Mouse (Mus musculus) adrenal gland, postnatal 25 days (tissue): Measurements from ENCODE around the gene Stap2. TPM values are rescaled to one million over a fixed set of nuclear protein-coding genes. Genes with fewer than 3 reads are reported as not detected.

Experiments
- DNase-seq: peaks from one replicate; pipeline ENCODE4 v3.0.0; 2021; ENCODE audit warnings: mixed read lengths
- long read RNA-seq: library from polyadenylated mRNA; stranded (forward); transcript quantifications from one replicate; pipeline ENCODE4 v2.0.0, GENCODE M21; 2021
- total RNA-seq: library from RNA; stranded (reverse); gene quantifications from 2 replicates; pipeline ENCODE4 v1.2.3, GENCODE M21; 2021

Gene Stap2
- total RNA-seq, result 7.7 and 8.3 TPM in 2 replicates
- long read RNA-seq, transcript Stap2-201 (13 exons, 1,509 nt), result major isoform, 9 of 16 reads
- long read RNA-seq, partial matches to known transcripts, result 2 of 16 reads
- long read RNA-seq, other reads (novel, unspliced or antisense), result 5 of 16 reads

- no peak for DNase-seq
These were observed at the start of gene Stap2, which contains the start of gene Mpnd for GRCm38 (mm10) chr17:56005415-56006061. Gene Stap2 (minus strand): TSS chr17:56005584. Gene Mpnd (plus strand): TSS chr17:56005711.

- DNase-seq, result no peak
These were observed 49.6 kb upstream of the Stap2 start for GRCm38 (mm10) chr17:56054938-56055337.

DNA sequence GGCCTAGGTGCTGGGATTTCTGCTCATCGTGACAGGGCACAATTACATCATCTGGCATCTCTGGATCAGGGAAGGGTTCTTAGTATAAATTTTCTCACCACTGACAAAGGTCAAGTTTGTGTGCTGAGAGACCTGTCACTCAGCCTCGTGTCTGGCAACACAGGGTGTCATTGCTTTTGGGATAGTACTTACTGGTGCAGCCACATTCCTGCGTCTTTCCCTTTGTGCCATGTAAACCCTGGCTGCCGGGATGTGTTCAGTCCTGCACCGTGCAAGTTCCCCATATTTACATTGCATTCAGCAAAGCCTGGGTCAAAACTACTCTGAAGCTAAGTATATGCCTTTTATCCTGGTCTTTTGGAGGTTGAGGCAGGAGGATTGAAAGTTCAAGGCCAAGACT lies 46.0 kb upstream of the Stap2 start:
- DNase-seq, result no peak

DNA sequence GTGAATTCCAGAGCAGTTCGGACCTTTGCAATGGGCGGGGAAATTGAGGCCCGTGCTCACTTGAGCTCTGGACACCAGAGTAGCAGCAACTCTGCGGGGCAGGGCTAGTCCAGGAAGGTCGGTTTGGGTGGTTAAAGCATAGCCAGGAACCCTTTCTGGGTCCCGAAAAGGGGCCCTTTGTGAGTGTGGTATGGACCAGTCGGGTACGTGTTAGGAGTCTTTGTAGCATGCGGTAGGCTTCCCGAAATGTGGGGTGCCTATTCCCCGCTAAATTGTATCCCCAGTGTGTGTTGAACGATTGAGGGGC lies 35.4 kb upstream of the Stap2 start:
- DNase-seq, result no peak

- DNase-seq, result peak; percentile 97
These were observed 34.9 kb upstream of the Stap2 start, which contains the start of gene Chaf1a for GRCm38 (mm10) chr17:56040030-56040856. Gene Chaf1a (plus strand): TSS chr17:56040439.

DNA sequence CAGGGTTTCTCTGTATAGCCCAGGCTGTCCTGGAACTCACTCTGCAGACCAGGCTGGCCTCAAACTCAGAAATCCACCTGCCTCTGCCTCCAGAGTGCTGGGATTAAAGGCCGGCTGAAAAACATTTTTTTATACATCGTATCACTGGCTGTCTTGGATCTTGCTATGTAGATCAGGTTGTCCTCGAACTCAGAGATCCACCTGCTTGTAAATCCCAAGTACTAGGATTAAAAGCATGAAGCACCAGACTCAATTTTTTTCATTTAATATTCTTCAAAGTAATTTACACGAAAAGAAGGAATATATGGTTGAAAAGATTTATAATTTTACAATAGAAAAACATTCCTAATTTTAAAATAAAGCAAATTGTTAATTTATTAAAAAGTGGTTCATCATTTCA lies 34.0 kb upstream of the Stap2 start:
- DNase-seq, result no peak

DNA sequence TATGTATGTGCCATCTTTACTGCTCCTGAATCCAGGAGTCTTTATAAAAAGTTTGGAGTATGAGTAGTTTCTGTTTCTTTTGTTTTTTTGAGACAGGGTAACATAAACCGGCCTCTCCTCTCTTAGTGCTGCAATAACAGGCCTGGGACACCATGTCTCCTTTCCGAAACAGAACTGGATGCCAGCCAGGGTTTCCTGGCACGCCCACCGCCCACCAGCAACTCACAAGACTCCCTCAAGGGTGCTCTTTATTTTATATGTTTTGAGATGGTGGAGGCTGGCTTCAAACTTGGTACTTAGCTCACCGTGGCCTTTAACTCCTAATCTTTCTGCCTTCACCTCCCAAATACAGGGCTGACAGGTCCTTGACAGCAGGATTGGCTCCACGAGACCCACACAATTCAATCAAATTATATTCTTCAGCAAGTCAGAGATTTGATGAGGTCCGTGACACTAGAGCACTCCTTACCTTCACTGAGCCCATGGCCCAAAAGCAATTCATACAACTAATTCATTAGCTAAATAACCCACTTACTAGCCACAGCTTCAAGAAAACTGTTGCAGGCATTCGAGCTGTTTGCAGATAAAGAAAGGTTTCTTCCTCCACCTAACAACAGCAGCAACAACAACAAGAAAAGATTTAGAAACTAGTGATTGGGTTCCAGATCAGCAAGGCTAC lies 33.3 kb upstream of the Stap2 start:
- no peak for DNase-seq

- DNase-seq, result no peak
These were observed 31.5 kb upstream of the Stap2 start for GRCm38 (mm10) chr17:56036901-56037287.

GRCm38 (mm10) chr17:56036176-56036900 lies 31.0 kb upstream of the Stap2 start, which contains the start of gene Sh3gl1:
Gene Sh3gl1 (minus strand): TSS chr17:56036635.
- DNase-seq, result peak; percentile 99

DNA sequence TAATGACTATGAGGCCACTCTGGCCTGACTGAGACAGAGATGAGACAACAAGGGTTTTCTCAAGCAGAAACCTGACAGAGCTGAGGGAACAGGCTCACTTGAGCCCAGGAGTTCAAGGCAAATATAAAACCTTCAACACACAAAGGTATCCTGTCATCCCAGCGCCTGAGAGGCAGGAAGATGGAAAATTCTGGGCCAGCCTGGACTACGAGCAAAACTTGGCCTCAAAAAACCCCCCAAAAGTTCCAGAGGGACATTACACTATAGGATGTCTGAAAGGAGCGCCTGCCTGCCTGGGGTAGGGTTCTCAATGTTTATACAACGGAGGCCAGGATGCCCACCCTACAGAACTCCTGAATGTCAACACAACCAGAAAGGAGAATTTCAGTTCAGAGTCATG lies 29.8 kb upstream of the Stap2 start:
- no peak for DNase-seq

DNA sequence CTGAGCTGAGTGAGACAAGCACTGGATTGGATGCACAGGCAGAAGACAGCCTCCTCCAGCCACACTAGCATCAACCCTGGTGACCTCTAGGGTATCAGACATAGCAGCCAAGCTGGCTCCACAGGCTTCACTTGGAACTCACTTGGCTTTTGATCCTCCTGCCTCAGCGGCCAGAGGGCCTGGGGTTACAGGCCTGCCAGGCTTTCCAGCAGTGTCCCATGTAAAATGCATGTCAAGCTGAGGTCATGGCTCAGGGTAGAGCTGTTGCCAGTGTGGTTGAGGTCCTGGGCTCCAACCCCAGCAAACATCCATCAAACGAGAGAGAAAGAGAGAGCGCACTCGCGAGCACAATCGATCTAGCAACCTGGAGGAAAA lies 29.3 kb upstream of the Stap2 start:
- DNase-seq, result no peak

- DNase-seq, result no peak
These were observed 28.8 kb upstream of the Stap2 start for GRCm38 (mm10) chr17:56034040-56034725.

- DNase-seq, result no peak
These were observed 27.4 kb upstream of the Stap2 start for GRCm38 (mm10) chr17:56032831-56033230.

GRCm38 (mm10) chr17:56032127-56032733 lies 26.8 kb upstream of the Stap2 start:
- no peak for DNase-seq

DNA sequence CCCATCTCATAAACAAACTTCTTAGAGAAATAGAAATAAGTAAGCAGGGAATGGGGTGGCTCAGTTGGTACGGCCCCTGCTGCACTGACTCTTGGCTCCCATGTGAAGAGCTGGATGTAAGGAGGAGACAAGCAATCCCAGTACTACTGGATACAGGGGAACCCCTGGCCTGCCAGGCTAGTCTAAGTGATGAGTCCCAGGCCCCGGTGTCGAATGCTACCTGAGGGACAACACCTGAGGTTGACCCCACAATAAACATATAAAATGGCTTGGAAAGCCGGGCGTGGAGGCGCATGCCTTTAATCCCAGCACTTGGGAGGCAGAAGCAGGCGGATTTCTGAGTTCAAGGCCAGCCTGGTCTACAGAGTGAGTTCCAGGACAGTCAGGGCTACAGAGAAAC lies 26.0 kb upstream of the Stap2 start:
- no peak for DNase-seq

- peak; percentile 53 for DNase-seq
These were observed 25.5 kb upstream of the Stap2 start for GRCm38 (mm10) chr17:56030919-56031318.

DNA sequence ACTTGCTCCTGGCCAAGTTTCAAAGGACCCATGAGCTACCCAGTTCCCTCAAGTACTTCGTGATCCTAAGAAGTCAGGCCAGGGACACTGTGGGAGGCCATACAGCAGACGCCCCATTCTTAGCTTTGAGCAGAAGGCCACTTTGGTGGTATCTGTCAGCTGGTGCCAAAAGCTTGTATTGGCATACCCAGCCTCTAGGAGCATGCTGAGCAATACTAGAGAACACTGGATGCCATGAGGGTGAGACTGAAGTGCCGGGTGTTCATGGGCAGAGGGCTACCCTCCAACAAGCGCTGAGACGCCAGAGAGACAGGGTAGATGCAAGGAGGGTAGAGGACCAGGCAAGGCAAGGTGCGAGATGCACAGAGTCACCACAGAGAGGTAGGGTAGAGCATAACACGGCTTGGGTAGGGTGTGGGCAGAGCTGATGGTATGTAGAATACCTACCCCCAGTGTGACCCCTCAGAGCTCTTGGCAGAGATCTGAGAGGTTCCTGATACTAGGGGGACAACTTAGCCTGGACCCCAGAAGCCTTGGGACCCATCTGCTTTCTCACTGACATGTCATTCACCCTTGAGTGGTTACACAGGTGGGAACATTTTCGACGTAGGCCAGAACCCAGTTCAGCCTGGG lies 25.0 kb upstream of the Stap2 start:
- DNase-seq, result no peak

- DNase-seq, result no peak
These were observed 22.5 kb upstream of the Stap2 start for GRCm38 (mm10) chr17:56027801-56028441.

- DNase-seq, result no peak
These were observed 21.5 kb upstream of the Stap2 start for GRCm38 (mm10) chr17:56026881-56027280.

DNA sequence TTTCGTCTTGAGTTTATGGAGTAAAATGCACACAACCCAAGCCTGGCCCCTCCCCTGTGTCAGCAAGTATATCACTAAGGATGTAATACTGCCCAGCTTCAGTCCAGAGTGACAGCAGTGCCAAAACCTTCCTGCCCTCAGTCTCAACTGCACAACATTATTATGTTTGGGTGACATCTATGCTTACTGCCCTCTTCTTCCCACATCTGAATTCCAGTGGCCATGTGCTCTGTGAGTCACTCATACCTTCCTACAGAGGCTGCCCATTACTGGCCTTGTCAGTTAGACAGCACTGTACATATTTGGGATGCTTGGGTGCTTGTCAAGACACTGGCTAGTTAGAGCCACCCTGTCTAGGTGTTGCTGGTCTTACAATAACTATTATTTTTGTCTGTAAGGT lies 20.9 kb upstream of the Stap2 start:
- no peak for DNase-seq
